Mouse (Mus musculus): ENCODE measurements at regions not wholly inside any gene's neighbourhood (a gene's known extent, or its start where the extent isn't known, plus 50 kb on each side); places are given as distances from the start of the nearest gene placed in this dataset.

GRCm38 (mm10) chr8:26226612-26227528, 107.5 kb downstream of the Gm45692 start:
- no peak for TF ChIP-seq CTCF (IDR thresholded peaks at IDR 0.05)
- intact Hi-C loops (cut with DNase I): no loop called here
- no peak for DNase-seq (ENCODE audit: extremely low spot score in 1 of 2, low spot score in 2 of 2)
- no peak overlapping the region for H3K4me3 ChIP-seq
- H3K27ac ChIP-seq: no peak overlapping the region

DNA sequence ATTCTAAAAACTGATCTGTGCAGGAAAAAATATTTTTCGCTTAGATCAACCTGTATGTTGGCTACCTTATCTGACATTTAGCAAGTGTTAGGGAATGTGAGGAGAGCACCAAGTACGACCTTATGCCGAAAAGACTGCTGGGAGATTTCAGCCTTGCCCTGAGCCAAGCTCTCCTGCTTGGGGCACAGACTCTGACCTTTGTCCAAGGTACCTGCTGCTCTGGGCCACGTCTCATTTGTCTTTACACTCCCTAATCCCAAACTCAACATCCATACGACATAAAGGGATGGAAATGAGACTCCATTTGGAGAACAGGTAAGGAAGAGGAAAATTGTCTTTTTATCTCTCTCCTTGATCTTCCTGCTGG, 108.2 kb downstream of the Gm45692 start:
- no peak overlapping the region for H3K4me3 ChIP-seq
- TF ChIP-seq CTCF (IDR thresholded peaks at IDR 0.05): no peak
- no peak for DNase-seq (ENCODE audit: extremely low spot score in 1 of 2, low spot score in 2 of 2)
- H3K27ac ChIP-seq: no peak overlapping the region
- intact Hi-C loops (cut with DNase I): no loop called here

- intact Hi-C loops (cut with DNase I): no loop called here
- H3K4me3 ChIP-seq: no peak overlapping the region
- no peak for TF ChIP-seq CTCF (IDR thresholded peaks at IDR 0.05)
- H3K27ac ChIP-seq: no peak overlapping the region
- DNase-seq (ENCODE audit: extremely low spot score in 1 of 2, low spot score in 2 of 2): no peak
These were observed 110.2 kb downstream of the Gm45692 start for GRCm38 (mm10) chr8:26229548-26229947.

DNA sequence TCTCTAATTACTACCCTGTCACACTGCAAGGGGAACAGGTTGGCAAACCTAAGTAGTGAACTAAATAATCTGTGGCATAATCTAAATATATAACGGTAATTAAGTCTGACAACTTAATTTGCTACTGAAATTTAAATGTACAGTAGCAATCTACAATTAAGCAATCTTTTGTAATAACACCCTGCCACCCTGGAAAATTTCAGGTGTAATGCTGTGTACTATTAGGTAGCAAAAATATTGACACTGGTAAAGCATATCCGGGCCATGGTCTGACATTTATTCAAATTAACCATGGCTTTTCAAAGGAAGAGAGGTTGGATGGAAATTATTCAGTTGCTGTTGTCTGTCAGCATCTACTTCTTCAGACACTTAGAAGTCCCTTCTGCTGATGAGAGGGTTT, 119.7 kb downstream of the Gm45692 start:
- intact Hi-C loops (cut with DNase I): no loop called here
- H3K27ac ChIP-seq: no peak overlapping the region
- no peak for TF ChIP-seq CTCF (IDR thresholded peaks at IDR 0.05)
- no peak overlapping the region for H3K4me3 ChIP-seq
- DNase-seq (ENCODE audit: extremely low spot score in 1 of 2, low spot score in 2 of 2): no peak

DNA sequence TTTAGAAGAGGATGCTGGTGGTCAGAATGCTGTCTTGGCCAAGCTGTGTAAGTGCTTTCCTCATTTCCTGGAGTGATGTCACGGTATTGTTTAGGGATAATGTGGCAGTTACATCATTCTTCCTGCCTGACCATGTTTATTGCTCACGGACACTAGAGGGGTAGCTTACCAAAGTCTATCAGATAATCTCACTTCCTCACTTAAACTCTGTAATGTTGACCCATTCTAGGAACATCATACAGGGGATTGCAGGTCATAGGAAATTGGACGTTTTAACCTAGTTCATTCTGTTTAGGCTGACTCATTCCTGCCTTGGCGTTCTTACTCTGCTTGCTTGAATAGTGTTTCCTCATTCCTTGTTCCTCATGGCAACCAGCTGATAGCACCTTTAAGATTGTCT, 120.3 kb downstream of the Gm45692 start:
- no peak for DNase-seq (ENCODE audit: extremely low spot score in 1 of 2, low spot score in 2 of 2)
- no peak overlapping the region for H3K4me3 ChIP-seq
- TF ChIP-seq CTCF (IDR thresholded peaks at IDR 0.05): no peak
- H3K27ac ChIP-seq: no peak overlapping the region
- intact Hi-C loops (cut with DNase I): no loop called here

GRCm38 (mm10) chr8:26243743-26244142, 124.4 kb downstream of the Gm45692 start:
- no peak for DNase-seq (ENCODE audit: extremely low spot score in 1 of 2, low spot score in 2 of 2)
- no peak overlapping the region for H3K4me3 ChIP-seq
- TF ChIP-seq CTCF (IDR thresholded peaks at IDR 0.05): no peak
- intact Hi-C loops (cut with DNase I): no loop called here
- no peak overlapping the region for H3K27ac ChIP-seq

DNA sequence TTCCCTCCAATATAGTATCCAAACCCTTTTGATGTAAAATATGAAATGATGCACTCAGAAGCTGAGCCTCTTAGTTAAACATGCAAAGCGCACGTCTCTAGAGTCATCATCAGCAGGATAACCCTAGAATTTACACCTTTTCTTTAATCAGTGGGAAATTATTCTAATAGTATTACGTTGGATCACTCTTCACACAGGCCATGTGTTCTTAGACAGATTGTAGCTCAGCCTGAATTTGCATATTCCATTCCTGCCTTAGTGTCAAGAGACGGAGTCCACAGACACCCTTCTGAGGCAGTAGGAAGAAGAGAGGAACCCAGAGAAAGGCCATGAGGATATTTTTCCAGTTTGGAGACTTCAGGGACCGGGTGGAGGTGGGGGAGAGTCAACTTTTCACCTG, 125.0 kb downstream of the Gm45692 start:
- no peak for DNase-seq (ENCODE audit: extremely low spot score in 1 of 2, low spot score in 2 of 2)
- intact Hi-C loops (cut with DNase I): no loop called here
- H3K27ac ChIP-seq: no peak overlapping the region
- TF ChIP-seq CTCF (IDR thresholded peaks at IDR 0.05): no peak
- no peak overlapping the region for H3K4me3 ChIP-seq

DNA sequence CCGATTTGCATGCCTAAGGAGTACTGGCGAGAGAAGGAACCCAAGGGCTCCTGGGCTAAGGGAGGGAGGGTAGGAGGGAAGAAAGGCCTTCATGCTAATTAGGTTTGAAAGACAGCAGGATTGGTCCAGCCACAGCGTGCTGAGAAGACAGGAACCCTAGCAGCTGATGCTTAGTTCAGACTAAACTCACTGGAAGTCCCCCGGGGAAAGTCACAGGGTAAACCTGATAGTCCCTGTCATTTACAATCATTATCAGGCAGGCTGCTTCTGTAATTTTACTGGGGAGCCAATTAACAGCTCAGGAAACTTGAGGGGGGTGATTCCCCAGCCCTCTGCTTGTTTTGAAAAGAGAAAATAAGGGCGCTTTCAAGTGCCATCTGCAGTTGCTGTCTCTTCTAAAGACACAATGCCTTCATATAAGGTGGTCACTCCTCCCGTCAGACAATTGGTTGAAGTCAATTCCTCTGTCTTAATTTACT, 135.9 kb downstream of the Gm45692 start:
- no peak for DNase-seq (ENCODE audit: extremely low spot score in 1 of 2, low spot score in 2 of 2)
- H3K4me3 ChIP-seq: no peak overlapping the region
- intact Hi-C loops (cut with DNase I): no loop called here
- H3K27ac ChIP-seq: no peak overlapping the region
- no peak for TF ChIP-seq CTCF (IDR thresholded peaks at IDR 0.05)

DNA sequence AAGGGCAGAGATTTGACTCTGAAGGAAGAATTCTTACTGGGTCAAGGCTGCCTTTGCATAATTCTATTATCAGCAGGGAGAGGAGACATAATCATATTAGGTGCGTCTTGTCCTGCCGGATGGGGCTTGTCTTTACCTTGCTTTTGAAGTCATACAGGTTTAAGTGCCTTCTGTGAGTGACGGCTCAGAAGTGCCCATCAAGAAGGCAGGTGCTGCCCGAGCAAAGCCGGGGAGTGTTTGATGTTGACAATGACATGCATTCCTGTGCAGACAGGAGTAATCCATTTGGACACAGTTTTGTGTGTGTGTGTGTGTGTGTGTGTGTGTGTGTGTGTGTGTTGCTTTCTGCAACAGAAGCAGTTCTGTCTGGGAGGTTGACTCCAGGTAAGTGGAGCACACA, 141.0 kb downstream of the Gm45692 start:
- intact Hi-C loops (cut with DNase I): loop anchor here (10.0 kb wide), 1 partner anchor 735 kb away; no protein-coding TSS in a partner anchor
- no peak for TF ChIP-seq CTCF (IDR thresholded peaks at IDR 0.05)
- DNase-seq (ENCODE audit: extremely low spot score in 1 of 2, low spot score in 2 of 2): no peak
- H3K27ac ChIP-seq: no peak overlapping the region
- H3K4me3 ChIP-seq: no peak overlapping the region

GRCm38 (mm10) chr8:26262536-26262935, 143.2 kb downstream of the Gm45692 start:
- DNase-seq (ENCODE audit: extremely low spot score in 1 of 2, low spot score in 2 of 2): no peak
- intact Hi-C loops (cut with DNase I): loop anchor here (10.0 kb wide), 1 partner anchor 732 kb away; no protein-coding TSS in a partner anchor

DNA sequence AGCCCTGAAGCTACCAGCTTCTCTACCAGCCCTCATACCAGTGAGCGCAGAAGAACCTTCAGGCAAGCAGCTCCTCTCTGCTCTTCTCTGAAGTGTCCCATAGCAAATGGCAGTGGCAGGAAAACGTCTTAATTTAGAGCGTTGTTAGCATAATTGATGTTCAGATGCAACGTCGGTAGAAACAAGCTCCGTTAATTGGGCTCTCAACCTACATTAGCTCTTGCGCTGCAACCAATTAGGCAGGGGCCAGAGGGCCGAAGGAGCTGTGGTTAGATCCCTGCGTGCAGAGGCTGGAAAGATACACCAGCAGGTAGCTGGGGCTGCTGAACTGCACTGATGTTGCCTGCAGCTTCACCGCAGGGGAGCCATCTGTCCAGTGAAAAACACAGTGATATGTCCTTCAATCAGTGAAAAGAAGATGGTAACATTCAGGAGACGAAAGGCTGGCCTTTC, 145.6 kb downstream of the Gm45692 start:
- DNase-seq (ENCODE audit: extremely low spot score in 1 of 2, low spot score in 2 of 2): no peak

More at GRCm38 (mm10) chr8:26262536-26262935, 143.2 kb downstream of the Gm45692 start:
- H3K27ac ChIP-seq: no peak overlapping the region
- no peak overlapping the region for H3K4me3 ChIP-seq
- no peak for TF ChIP-seq CTCF (IDR thresholded peaks at IDR 0.05)

DNA sequence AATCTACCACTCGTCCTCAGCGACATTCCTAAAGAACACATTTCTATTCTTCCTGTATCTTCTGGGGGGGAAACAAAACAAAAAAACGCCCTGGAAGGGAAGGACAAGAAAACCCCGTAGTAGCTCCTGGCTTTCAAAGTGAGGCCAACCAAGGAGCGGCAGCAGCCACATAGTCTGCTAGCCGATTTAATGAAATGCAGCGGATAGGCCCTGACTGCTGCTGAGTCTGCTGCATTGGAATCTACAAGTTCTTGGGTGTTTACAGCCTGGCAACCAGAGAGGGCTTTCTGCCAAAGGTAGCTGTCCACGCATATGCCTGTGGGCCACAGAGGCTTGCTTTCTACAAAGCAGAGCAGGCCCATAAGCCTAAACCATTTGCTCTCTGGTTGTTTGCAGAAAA, 146.0 kb downstream of the Gm45692 start:
- TF ChIP-seq CTCF (IDR thresholded peaks at IDR 0.05): no peak
- intact Hi-C loops (cut with DNase I): loop anchor here (10.0 kb wide), 1 partner anchor 729 kb away; no protein-coding TSS in a partner anchor
- no peak for DNase-seq (ENCODE audit: extremely low spot score in 1 of 2, low spot score in 2 of 2)
- Histone ChIP-seq H3K4me3 (no peak overlapping the region), H3K27ac (no peak overlapping the region)

More for the DNA sequence above, 145.6 kb downstream of the Gm45692 start:
- H3K27ac ChIP-seq: no peak overlapping the region
- H3K4me3 ChIP-seq: no peak overlapping the region
- no peak for TF ChIP-seq CTCF (IDR thresholded peaks at IDR 0.05)
- intact Hi-C loops (cut with DNase I): loop anchor here (10.0 kb wide), 1 partner anchor 730 kb away; no protein-coding TSS in a partner anchor

Data from left cerebral cortex, adult 2 months (tissue).